Mouse (Mus musculus) intestine, embryonic 15.5 days (tissue): ENCODE measurements around the gene Lst1. TPM values are rescaled to one million over a fixed set of nuclear protein-coding genes. Genes with fewer than 3 reads are reported as not detected.

Experiments
- ATAC-seq: fragments of 200-750 bp; cut with Nextera tagmentation; 2 replicates; pipeline ENCODE4 v1.8.0; 2017; ENCODE audit warnings: moderate TSS enrichment, moderate library complexity
- H3K27ac ChIP-seq: fragments of 300-500 bp; sonication (generic); 2 replicates; pipeline ENCODE4 v1.5.1; 2015; ENCODE audit warnings: mild to moderate bottlenecking, inconsistent platforms
- H3K27me3 ChIP-seq: fragments of 300-500 bp; sonication (generic); replicated peaks from 2 replicates; pipeline ENCODE4 v1.6.1; 2015; ENCODE audit warnings: inconsistent platforms
- H3K36me3 ChIP-seq: fragments of 300-500 bp; sonication (generic); 2 replicates; pipeline ENCODE4 v1.6.1; 2015; ENCODE audit warnings: inconsistent platforms
- H3K4me1 ChIP-seq: fragments of 300-500 bp; sonication (generic); replicated peaks from 2 replicates; pipeline ENCODE4 v1.6.1; 2015; ENCODE audit warnings: inconsistent platforms
- H3K4me2 ChIP-seq: fragments of 300-500 bp; sonication (generic); replicated peaks from 2 replicates; pipeline ENCODE4 v1.6.1; 2015; ENCODE audit warnings: mild to moderate bottlenecking, inconsistent platforms
- H3K4me3 ChIP-seq: fragments of 300-500 bp; sonication (generic); replicated peaks from 2 replicates; pipeline ENCODE4 v1.5.1; 2015; ENCODE audit warnings: inconsistent platforms
- H3K9ac ChIP-seq: fragments of 300-500 bp; sonication (generic); 2 replicates; pipeline ENCODE4 v1.6.1; 2015; ENCODE audit warnings: inconsistent platforms
- H3K9me3 ChIP-seq: fragments of 300-500 bp; sonication (generic); 2 replicates; pipeline ENCODE4 v1.6.1; 2016; ENCODE audit warnings: inconsistent platforms
- WGBS: fragments of 180-500 bp; shearing (Covaris S2); methylation state at CpG from one replicate; pipeline ENCODE4 v1.1.7; 2015; 5-methylcytosine and 5-hydroxymethylcytosine counted together
- polyA plus RNA-seq: library from polyadenylated mRNA; unstranded; fragments of >200 nt; fragmentation: Nextera tagmentation; extraction: Ambion mirVana; gene quantifications from 2 replicates; pipeline ENCODE4 v1.2.1, GENCODE M21; 2015

The Lst1 gene
- polyA plus RNA-seq, 1 experiment from 2014 or later: 18.9 TPM

DNA sequence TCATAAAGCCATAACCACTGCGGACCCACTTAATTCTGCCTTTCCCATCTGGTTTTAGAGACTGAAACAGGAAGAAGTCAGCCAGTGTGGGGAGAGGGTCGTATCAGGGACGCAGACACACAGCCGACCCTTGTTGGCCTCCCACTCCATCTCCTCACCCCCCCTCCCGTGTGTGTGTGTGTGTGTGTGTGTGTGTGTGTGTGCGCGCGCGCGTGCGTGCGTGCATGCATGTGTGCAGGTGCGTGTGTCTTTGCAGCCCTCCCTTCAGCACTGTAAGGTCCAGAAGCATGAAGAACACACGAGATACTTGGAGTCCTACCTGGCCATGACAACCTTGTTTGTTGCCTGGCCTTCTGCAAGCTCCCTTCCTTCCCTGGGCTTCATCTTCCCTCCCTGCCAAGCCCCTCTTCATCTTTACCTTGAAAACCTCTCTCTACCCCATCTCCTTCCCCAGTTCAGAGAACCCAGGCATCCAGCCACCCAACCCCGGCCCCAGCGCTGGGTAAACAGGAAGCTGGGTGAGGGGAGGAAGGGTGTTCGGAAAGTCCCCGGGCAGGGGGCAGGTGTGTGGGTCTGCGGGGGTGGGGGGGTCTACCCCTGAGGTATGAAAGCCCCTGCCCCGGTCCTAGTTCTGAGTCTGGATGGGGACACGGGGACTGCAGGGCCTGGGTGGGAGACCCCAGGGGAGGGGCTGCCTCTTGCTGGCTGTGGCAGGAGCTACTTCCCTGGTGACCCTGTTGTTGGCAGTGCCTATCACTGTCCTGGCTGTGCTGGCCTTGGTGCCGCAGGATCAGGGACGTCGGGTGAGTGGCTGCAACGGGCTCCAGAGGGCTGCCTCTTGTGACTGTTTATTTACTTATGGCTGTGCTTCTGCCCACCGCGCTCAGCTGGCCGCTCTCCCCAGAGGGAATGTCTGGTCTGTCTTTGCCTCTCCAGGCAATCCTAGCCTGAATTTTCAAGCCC, 5.9 kb upstream of the Lst1 start, which contains the start of gene Ltb:
Gene Ltb, plus strand, starts transcription at position 559 of the 963 bp plus-strand sequence.
- Histone ChIP-seq H3K27me3 (peaks cover 19% of the 10 kb centered on the region), H3K4me2 (peak within 1 kb of the TSS; percentile 94), H3K9ac (peak within 1 kb of the TSS; percentile 56), H3K36me3 (no peaks in the 10 kb centered on the region), H3K4me3 (peak within 1 kb of the TSS; percentile 45), H3K27ac (no peak within 1 kb of the TSS), H3K9me3 (no peaks in the 10 kb centered on the region), H3K4me1 (peaks cover 19% of the 10 kb centered on the region)
- no peak for ATAC-seq
- 49% methylated on average over 28 of the region's 28 CpGs for WGBS

DNA sequence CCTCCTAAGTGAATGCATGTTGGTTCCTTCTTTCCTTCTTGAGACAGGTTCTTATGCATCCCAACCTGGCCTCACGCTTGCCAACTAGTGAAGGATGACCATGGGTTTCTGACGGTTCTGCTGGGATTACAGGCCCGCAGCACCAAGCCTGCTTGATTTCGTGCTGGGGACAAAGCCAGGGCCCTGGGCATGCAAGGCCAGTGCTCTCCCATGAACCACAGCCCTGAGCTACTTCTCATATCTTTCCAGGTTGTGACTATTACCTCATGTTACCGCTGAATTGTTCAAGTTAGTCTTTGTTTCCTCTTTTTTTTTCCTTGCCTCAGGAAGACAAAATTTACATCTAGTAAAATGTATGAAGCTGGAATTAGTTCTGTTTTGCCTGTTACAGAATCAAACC, 4.7 kb upstream of the Lst1 start:
- Histone ChIP-seq H3K4me1 (peaks cover 19% of the 10 kb centered on the region), H3K27me3 (peaks cover 19% of the 10 kb centered on the region), H3K9ac (no peak overlapping the region), H3K4me2 (no peak overlapping the region), H3K36me3 (no peaks in the 10 kb centered on the region), H3K4me3 (no peak overlapping the region), H3K9me3 (no peaks in the 10 kb centered on the region), H3K27ac (no peak overlapping the region)
- 83% methylated on average over 5 of the region's 5 CpGs for WGBS
- ATAC-seq: no peak

- WGBS: 72% methylated on average over 2 of the region's 2 CpGs
- Histone ChIP-seq H3K9me3 (no peaks in the 10 kb centered on the region), H3K4me3 (no peak overlapping the region), H3K4me1 (peaks cover 19% of the 10 kb centered on the region), H3K9ac (no peak overlapping the region), H3K4me2 (no peak overlapping the region), H3K36me3 (no peaks in the 10 kb centered on the region), H3K27me3 (peaks cover 19% of the 10 kb centered on the region), H3K27ac (no peak overlapping the region)
- ATAC-seq: no peak
Observed at GRCm38 (mm10) chr17:35191723-35192122, 3.5 kb upstream of the Lst1 start.

GRCm38 (mm10) chr17:35190096-35190495, 1.9 kb upstream of the Lst1 start:
- no peak for ATAC-seq
- H3K27ac ChIP-seq: no peak overlapping the region
- H3K4me2 ChIP-seq: no peak overlapping the region
- H3K4me1 ChIP-seq: peaks cover 17% of the 10 kb centered on the region
- peaks cover 5% of the 10 kb centered on the region for H3K27me3 ChIP-seq
- no peaks in the 10 kb centered on the region for H3K36me3 ChIP-seq
- no peak overlapping the region for H3K4me3 ChIP-seq
- WGBS: 67% methylated on average over 4 of the region's 4 CpGs
- no peak overlapping the region for H3K9ac ChIP-seq
- H3K9me3 ChIP-seq: no peaks in the 10 kb centered on the region

- Histone ChIP-seq H3K4me2 (no peak overlapping the region), H3K4me3 (no peak overlapping the region), H3K27me3 (no peaks in the 10 kb centered on the region), H3K4me1 (peaks cover 9% of the 10 kb centered on the region; the same call in 1 of the 2 replicates), H3K9ac (no peak overlapping the region), H3K36me3 (no peaks in the 10 kb centered on the region), H3K27ac (no peak overlapping the region), H3K9me3 (no peaks in the 10 kb centered on the region)
- WGBS: 69% methylated on average over 1 of the region's 1 CpGs
- ATAC-seq: no peak
Observed at GRCm38 (mm10) chr17:35189186-35189585, 947 bp upstream of the Lst1 start.

- Histone ChIP-seq H3K4me1 (0 out of 2 replicates have a peak, but pooled peaks cover 5% of the 10 kb centered on the region), H3K9ac (no peak overlapping the region), H3K4me2 (no peak overlapping the region), H3K36me3 (no peaks in the 10 kb centered on the region), H3K27me3 (no peaks in the 10 kb centered on the region), H3K4me3 (no peak overlapping the region), H3K9me3 (no peaks in the 10 kb centered on the region), H3K27ac (peak overlapping the region; percentile 40; the same call in 1 of the 2 replicates)
- no peak for ATAC-seq
- 67% methylated on average over 4 of the region's 4 CpGs for WGBS
Observed at GRCm38 (mm10) chr17:35187345-35187744, 894 bp downstream of the Lst1 start.

- ATAC-seq: peak; percentile 32
- Histone ChIP-seq H3K4me2 (peak overlapping the region; percentile 65), H3K9ac (0 out of 2 replicates have a peak overlapping the region, but pooled peaks have one; percentile 17), H3K4me3 (peak overlapping the region; percentile 39), H3K27ac (peak overlapping the region; percentile 77), H3K36me3 (no peaks in the 10 kb centered on the region), H3K27me3 (no peaks in the 10 kb centered on the region), H3K9me3 (no peaks in the 10 kb centered on the region), H3K4me1 (0 out of 2 replicates have a peak, but pooled peaks cover 5% of the 10 kb centered on the region)
- whole genome bisulfite sequencing: 1% methylated on average over 4 of the region's 4 CpGs
Observed at GRCm38 (mm10) chr17:35186681-35187080, 1.6 kb downstream of the Lst1 start.

DNA sequence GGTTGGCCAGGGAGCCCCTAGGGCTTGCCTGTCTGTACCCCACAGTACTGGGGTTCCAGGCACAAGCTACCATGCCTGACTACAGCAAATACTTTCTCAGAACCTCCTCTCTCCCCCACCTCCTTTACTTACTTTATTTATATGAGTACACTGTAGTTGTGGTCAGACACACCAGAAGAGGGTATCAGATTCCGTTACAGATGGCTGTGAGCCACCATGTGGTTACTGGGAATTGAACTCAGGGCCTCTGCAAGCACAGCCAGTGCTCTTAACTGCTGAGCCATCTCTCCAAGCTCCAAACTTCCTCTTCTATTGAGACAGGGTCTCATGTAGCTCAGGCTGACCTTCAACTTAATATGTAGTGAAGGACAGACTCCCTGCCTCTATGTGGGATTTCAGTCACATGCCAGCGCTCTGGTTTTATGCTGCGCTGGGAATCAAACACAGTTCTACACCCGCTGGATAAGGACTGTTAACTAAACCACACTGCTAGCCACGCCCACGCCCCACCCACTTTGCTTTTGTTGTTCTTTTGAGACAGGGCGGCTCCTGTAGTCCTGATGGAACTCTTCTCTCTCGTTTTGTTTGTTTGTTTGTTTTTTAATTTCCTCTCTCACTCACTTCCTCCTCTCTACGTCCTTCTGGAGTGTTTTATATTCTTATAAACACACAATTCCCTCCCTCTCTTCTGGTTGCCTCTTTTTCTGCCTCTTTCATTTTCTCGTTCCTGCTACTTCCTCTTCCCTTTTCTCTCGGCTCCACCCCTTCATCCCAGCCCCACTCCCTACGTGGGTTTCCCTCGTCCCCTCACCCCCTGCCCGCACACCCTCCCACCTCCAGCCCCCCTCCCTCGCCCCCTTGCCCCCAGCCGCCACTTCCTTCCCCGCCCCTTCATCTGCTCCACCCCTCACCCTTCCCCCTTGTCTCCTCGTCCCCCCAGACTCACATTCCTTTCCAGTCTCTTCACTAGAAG, 2.3 kb downstream of the Lst1 start:
- Histone ChIP-seq H3K9ac (peak overlapping the region; percentile 39; the same call in 1 of the 2 replicates), H3K9me3 (no peaks in the 10 kb centered on the region), H3K36me3 (no peaks in the 10 kb centered on the region), H3K4me3 (peak overlapping the region; percentile 39), H3K27me3 (no peaks in the 10 kb centered on the region), H3K4me2 (peak overlapping the region; percentile 65), H3K27ac (peak overlapping the region; percentile 77), H3K4me1 (0 out of 2 replicates have a peak, but pooled peaks cover 5% of the 10 kb centered on the region)
- peak; percentile 70 for ATAC-seq
- WGBS: 3% methylated on average over 18 of the region's 18 CpGs

- no peaks in the 10 kb centered on the region for H3K36me3 ChIP-seq
- no peak overlapping the region for H3K9ac ChIP-seq
- no peaks in the 10 kb centered on the region for H3K4me1 ChIP-seq
- H3K27ac ChIP-seq: no peak overlapping the region
- H3K9me3 ChIP-seq: no peaks in the 10 kb centered on the region
- ATAC-seq: no peak
- no peak overlapping the region for H3K4me3 ChIP-seq
- H3K4me2 ChIP-seq: no peak overlapping the region
- WGBS: 85% methylated on average over 5 of the region's 5 CpGs
- no peaks in the 10 kb centered on the region for H3K27me3 ChIP-seq
Observed at GRCm38 (mm10) chr17:35180093-35180492, 8.1 kb downstream of the Lst1 start.

DNA sequence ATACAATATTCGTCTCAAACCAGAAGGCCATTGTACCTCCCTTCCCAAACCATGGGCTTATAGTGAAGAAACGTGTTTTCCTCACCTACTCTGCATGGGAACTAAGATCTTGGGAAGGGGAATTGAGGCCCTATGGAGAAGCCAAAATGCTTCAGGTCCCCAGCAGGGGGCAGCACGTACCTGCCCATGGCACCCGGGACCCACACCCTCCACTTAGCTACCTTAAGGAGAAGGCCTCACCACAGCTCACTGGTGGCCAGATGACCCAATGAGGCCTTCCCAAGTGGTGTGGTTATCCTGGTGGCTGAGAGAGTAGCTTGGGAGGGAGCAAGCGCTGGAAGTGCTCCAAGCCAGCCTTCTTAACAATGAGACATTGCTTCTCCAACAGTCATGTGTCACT, 9.7 kb downstream of the Lst1 start:
- WGBS: 15% methylated on average over 5 of the region's 5 CpGs
- Histone ChIP-seq H3K9me3 (no peaks in the 10 kb centered on the region), H3K27ac (no peak overlapping the region), H3K9ac (no peak overlapping the region), H3K4me2 (no peak overlapping the region), H3K4me3 (no peak overlapping the region), H3K36me3 (no peaks in the 10 kb centered on the region), H3K4me1 (0 out of 2 replicates have a peak, but pooled peaks cover 2% of the 10 kb centered on the region), H3K27me3 (no peaks in the 10 kb centered on the region)
- ATAC-seq: peak; percentile 83

- Histone ChIP-seq H3K4me3 (no peak within 1 kb of the TSS), H3K27ac (no peak within 1 kb of the TSS), H3K4me2 (no peak within 1 kb of the TSS), H3K9ac (no peak within 1 kb of the TSS), H3K36me3 (no peaks in the 10 kb centered on the region), H3K4me1 (0 out of 2 replicates have a peak, but pooled peaks cover 2% of the 10 kb centered on the region), H3K9me3 (no peaks in the 10 kb centered on the region), H3K27me3 (no peaks in the 10 kb centered on the region)
- ATAC-seq: no peak
- 55% methylated on average over 2 of the region's 2 CpGs for WGBS
Observed at GRCm38 (mm10) chr17:35175968-35176367, 12.3 kb downstream of the Lst1 start, which contains the start of gene Aif1. TSS of gene Aif1 (minus strand) at chr17:35176068.

DNA sequence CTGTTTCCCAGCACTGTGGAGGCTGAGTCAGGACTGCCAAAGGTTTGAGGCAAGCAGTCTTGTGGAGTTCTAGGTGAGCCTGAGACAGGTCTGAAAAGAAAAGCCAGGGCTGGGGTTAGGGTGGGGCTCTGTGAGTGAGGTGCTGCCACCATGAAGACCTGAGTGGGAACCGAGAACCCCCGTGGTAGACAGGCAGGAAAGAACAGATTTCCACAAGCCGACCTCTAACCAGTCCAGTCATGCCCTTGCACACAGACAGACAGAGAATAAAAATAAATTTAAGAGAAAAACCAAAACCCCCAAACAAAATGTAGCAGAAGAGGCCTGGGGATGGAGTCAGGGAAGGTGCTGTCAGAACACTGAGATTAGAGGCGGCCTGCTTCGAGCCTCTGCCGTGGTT, 12.9 kb downstream of the Lst1 start:
- 76% methylated on average over 6 of the region's 6 CpGs for WGBS

More for the DNA sequence above, 12.9 kb downstream of the Lst1 start:
- Histone ChIP-seq H3K9me3 (no peaks in the 10 kb centered on the region), H3K27me3 (no peaks in the 10 kb centered on the region), H3K4me3 (no peak overlapping the region), H3K4me2 (no peak overlapping the region), H3K36me3 (no peaks in the 10 kb centered on the region), H3K9ac (no peak overlapping the region), H3K4me1 (0 out of 2 replicates have a peak, but pooled peaks cover 2% of the 10 kb centered on the region), H3K27ac (no peak overlapping the region)
- no peak for ATAC-seq
